Mouse (Mus musculus) MEL (cell line): ENCODE measurements around the gene Itpr1. TPM values are rescaled to one million over a fixed set of nuclear protein-coding genes. Genes with fewer than 3 reads are reported as not detected.

Source experiments
- DNase-seq: peaks from one replicate; pipeline ENCODE4 v3.0.0; 2011; ENCODE audit warnings: low read depth, low spot score
- H3K27ac ChIP-seq: 2 replicates; pipeline ENCODE4 v1.5.1; 2012; ENCODE audit warnings: low read depth, mild to moderate bottlenecking, control low read depth, low read length, moderate library complexity; ENCODE audit not compliant: control insufficient read depth
- H3K27me3 ChIP-seq, 2 experiments: fragments of 150-350 bp in 1 of 2; sonication (generic) in 1 of 2; 2 replicates each; pipeline ENCODE4 v1.6.1; 2012; ENCODE audit warnings: low read length in 2 of 2, mild to moderate bottlenecking in 2 of 2, improper control_type of control experiment in 1 of 2, moderate library complexity in 1 of 2; ENCODE audit not compliant: insufficient read depth in 2 of 2, control insufficient read depth in 1 of 2
- H3K36me3 ChIP-seq, 2 experiments: 2 replicates each; pipeline ENCODE4 v1.6.1; 2012 to 2014; ENCODE audit warnings: low read length in 2 of 2, improper control_type of control experiment in 1 of 2, inconsistent platforms in 1 of 2, mild to moderate bottlenecking in 1 of 2; ENCODE audit not compliant: insufficient read depth in 2 of 2, control insufficient read depth in 1 of 2
- H3K4me1 ChIP-seq, 2 experiments: fragments of 150-350 bp in 1 of 2; sonication (generic) in 1 of 2; 2 replicates each; pipeline ENCODE4 v1.6.1; 2012; ENCODE audit warnings: low read length in 2 of 2, improper control_type of control experiment in 1 of 2, mild to moderate bottlenecking in 1 of 2; ENCODE audit not compliant: insufficient read depth in 2 of 2, control insufficient read depth in 1 of 2
- H3K4me3 ChIP-seq, 2 experiments: fragments of 150-350 bp in 1 of 2; sonication (generic) in 1 of 2; 2 replicates each; pipeline ENCODE4 v1.5.1; 2012; ENCODE audit warnings: low read depth in 2 of 2, low read length in 2 of 2, mild to moderate bottlenecking in 2 of 2, moderate library complexity in 2 of 2, control low read depth in 1 of 2, improper control_type of control experiment in 1 of 2; ENCODE audit not compliant: control insufficient read depth in 1 of 2, insufficient read depth in 1 of 2
- H3K79me2 ChIP-seq: 2 replicates; pipeline ENCODE4 v1.6.1; 2012; ENCODE audit warnings: mild to moderate bottlenecking, low read length, moderate library complexity; ENCODE audit not compliant: control insufficient read depth, poor library complexity, insufficient read depth
- H3K9ac ChIP-seq: 2 replicates; pipeline ENCODE4 v1.6.1; 2012; ENCODE audit warnings: low read depth, mild to moderate bottlenecking, control low read depth, low read length, moderate library complexity; ENCODE audit not compliant: control insufficient read depth, poor library complexity, severe bottlenecking
- H3K9me3 ChIP-seq: fragments of 150-350 bp; sonication (generic); replicated peaks from 2 replicates; pipeline ENCODE4 v1.6.1; 2012; ENCODE audit warnings: mild to moderate bottlenecking, low read length, improper control_type of control experiment, moderate library complexity; ENCODE audit not compliant: insufficient read depth
- BHLHE40 ChIP-seq: IDR thresholded peaks from 2 replicates; pipeline ENCODE4 v1.6.1; 2012; ENCODE audit warnings: low read depth, mild to moderate bottlenecking, inconsistent platforms, low read length, improper control_type of control experiment, borderline replicate concordance
- CHD1 ChIP-seq: IDR thresholded peaks from 2 replicates; pipeline ENCODE4 v1.6.1; 2012; ENCODE audit warnings: low read depth, mild to moderate bottlenecking, inconsistent platforms, low read length, improper control_type of control experiment
- E2F4 ChIP-seq: IDR thresholded peaks from 2 replicates; pipeline ENCODE4 v1.6.1; 2011; ENCODE audit warnings: low read depth, low read length, improper control_type of control experiment, borderline replicate concordance
- ETS1 ChIP-seq: IDR thresholded peaks from 2 replicates; pipeline ENCODE4 v1.6.1; 2012; ENCODE audit warnings: low read depth, mild to moderate bottlenecking, inconsistent platforms, low read length, improper control_type of control experiment, moderate library complexity
- GATA1 ChIP-seq: IDR thresholded peaks from 2 replicates; pipeline ENCODE4 v1.6.1; 2011; ENCODE audit warnings: low read depth, low read length, improper control_type of control experiment
- HCFC1 ChIP-seq: IDR thresholded peaks from 2 replicates; pipeline ENCODE4 v1.6.1; 2012; ENCODE audit warnings: low read depth, mild to moderate bottlenecking, inconsistent platforms, low read length, improper control_type of control experiment, moderate library complexity
- JUND ChIP-seq: IDR thresholded peaks from 2 replicates; pipeline ENCODE4 v1.6.1; 2011; ENCODE audit warnings: low read depth, mild to moderate bottlenecking, improper control_type of control experiment, low read length
- MEF2A ChIP-seq: IDR thresholded peaks from 2 replicates; pipeline ENCODE4 v1.6.1; 2014; ENCODE audit warnings: low read depth, mild to moderate bottlenecking, inconsistent platforms, low read length, improper control_type of control experiment; ENCODE audit not compliant: poor library complexity, insufficient replicate concordance, severe bottlenecking; ENCODE audit errors: extremely low read depth
- NRF1 ChIP-seq: IDR thresholded peaks from 2 replicates; pipeline ENCODE4 v1.6.1; 2014; ENCODE audit warnings: low read depth, mild to moderate bottlenecking, inconsistent platforms, low read length, improper control_type of control experiment, moderate library complexity; ENCODE audit not compliant: poor library complexity, insufficient read depth, severe bottlenecking
- POLR2A ChIP-seq, 2 experiments: IDR thresholded peaks; 2 replicates each; pipeline ENCODE4 v1.6.1; 2011 to 2012; ENCODE audit warnings: low read length in 2 of 2, mild to moderate bottlenecking in 2 of 2, control low read depth in 1 of 2, improper control_type of control experiment in 1 of 2, low read depth in 1 of 2, moderate library complexity in 1 of 2; ENCODE audit not compliant: control insufficient read depth in 1 of 2, insufficient read depth in 1 of 2, poor library complexity in 1 of 2
- POLR2AphosphoS2 ChIP-seq: IDR thresholded peaks from 2 replicates; pipeline ENCODE4 v1.6.1; 2011; ENCODE audit warnings: low read length, improper control_type of control experiment
- TAL1 ChIP-seq: IDR thresholded peaks from 2 replicates; pipeline ENCODE4 v1.6.1; 2012; ENCODE audit warnings: mild to moderate bottlenecking, inconsistent platforms, low read length, moderate library complexity, mixed read lengths
- TCF12 ChIP-seq: IDR thresholded peaks from 2 replicates; pipeline ENCODE4 v1.6.1; 2014; ENCODE audit warnings: low read depth, mild to moderate bottlenecking, inconsistent platforms, low read length, improper control_type of control experiment, moderate library complexity
- UBTF ChIP-seq: IDR thresholded peaks from 2 replicates; pipeline ENCODE4 v1.6.1; 2012; ENCODE audit warnings: low read depth, mild to moderate bottlenecking, inconsistent platforms, low read length, improper control_type of control experiment, moderate library complexity, borderline replicate concordance; ENCODE audit not compliant: insufficient read depth
- ZMIZ1 ChIP-seq: IDR thresholded peaks from 2 replicates; pipeline ENCODE4 v1.6.1; 2012; ENCODE audit warnings: low read depth, mild to moderate bottlenecking, inconsistent platforms, low read length, improper control_type of control experiment, moderate library complexity
- polyA plus RNA-seq, 2 experiments: library from polyadenylated mRNA; stranded (reverse) in 1 of 2; unstranded in 1 of 2; fragments of >175 nt in 1 of 2; fragments of >200 nt in 1 of 2; gene quantifications; 2 replicates each; pipeline versions ENCODE4 v1.2.1 to v1.2.4; 2012; ENCODE audit warnings: low replicate concordance in 2 of 2, low read depth in 1 of 2; ENCODE audit not compliant: insufficient read length in 2 of 2, insufficient read depth in 1 of 2, missing spikeins in 1 of 2
- total RNA-seq: library from RNA; depleted of rRNA; stranded (reverse); fragments of 300-350 nt; gene quantifications from 2 replicates; pipeline ENCODE4 v1.2.3, GENCODE M21; 2012

Gene Itpr1
- total and polyA plus RNA-seq, 3 experiments, result 15.6 to 19.0 TPM; not detected in 1

GRCm38 (mm10) chr6:108273451-108273850 lies 60.6 kb downstream of the Itpr1 start:
- Histone ChIP-seq H3K4me3 (no peak overlapping the region), H3K36me3 (peaks cover 0 to 2% of the 10 kb centered on the region in 2 experiments; a peak in 1 of 4 replicates), H3K27ac (no peak overlapping the region), H3K4me1 (peaks cover 0 to 6% of the 10 kb centered on the region in 2 experiments; a peak in 2 of 4 replicates), H3K79me2 (no peaks in the 10 kb centered on the region)
- DNase-seq, result no peak
- TF ChIP-seq BHLHE40 (no peak), UBTF (no peak), NRF1 (no peak), E2F4 (no peak), TAL1 (no peak), JUND (no peak), CHD1 (no peak), ZMIZ1 (no peak), HCFC1 (no peak), POLR2AphosphoS2 (no peak)
- TF ChIP-seq, all 39 proteins: peak for 0
- Histone ChIP-seq H3K9ac (no peak overlapping the region), H3K9me3 (no peaks in the 10 kb centered on the region), H3K27me3 (no peaks in the 10 kb centered on the region)

- Histone ChIP-seq H3K79me2 (no peaks in the 10 kb centered on the region), H3K4me1 (peaks cover 0 to 6% of the 10 kb centered on the region in 2 experiments; a peak in 2 of 4 replicates), H3K9ac (no peak overlapping the region), H3K4me3 (no peak overlapping the region), H3K27me3 (no peaks in the 10 kb centered on the region), H3K36me3 (peaks cover 0 to 2% of the 10 kb centered on the region in 2 experiments; a peak in 1 of 4 replicates), H3K9me3 (no peaks in the 10 kb centered on the region), H3K27ac (no peak overlapping the region)
- no peak for DNase-seq
- no peak for TF ChIP-seq ETS1
Measured at GRCm38 (mm10) chr6:108274364-108275084, 61.6 kb downstream of the Itpr1 start.

- H3K4me1 ChIP-seq, result peaks cover 0 to 6% of the 10 kb centered on the region in 2 experiments; a peak in 2 of 4 replicates
- no peaks in the 10 kb centered on the region for H3K9me3 ChIP-seq
- H3K9ac ChIP-seq, result no peak overlapping the region
- no peak overlapping the region for H3K27ac ChIP-seq
- TF ChIP-seq UBTF (no peak), POLR2A (IDR thresholded peaks at IDR 0.05; ENCODE audit: control insufficient read depth in 1 of 2, insufficient read depth in 1 of 2, low read depth in 1 of 2, low read length in 2 of 2, poor library complexity in 1 of 2) (no peak), MEF2A (no peak), TCF12 (no peak), GATA1 (no peak)
- no peaks in the 10 kb centered on the region for H3K27me3 ChIP-seq
- H3K79me2 ChIP-seq, result no peaks in the 10 kb centered on the region
- H3K36me3 ChIP-seq, result peaks cover 0 to 2% of the 10 kb centered on the region in 2 experiments; a peak in 1 of 4 replicates
- DNase-seq, result no peak
- H3K4me3 ChIP-seq, result no peak overlapping the region
Measured at GRCm38 (mm10) chr6:108276880-108277507, 64.1 kb downstream of the Itpr1 start.
